Mouse (Mus musculus) heart, embryonic 14.5 days (tissue): ENCODE data around the gene Olfr411. TPM values are rescaled to one million over a fixed set of nuclear protein-coding genes. Genes with fewer than 3 reads are reported as not detected.

ENCODE experiments used
- ATAC-seq: fragments of 200-750 bp; cut with Nextera tagmentation; 2 replicates; pipeline ENCODE4 v1.8.0; 2017; ENCODE audit warnings: low read depth, moderate TSS enrichment; ENCODE audit not compliant: insufficient number of reproducible peaks, insufficient read depth, low FRiP score
- H3K27ac ChIP-seq, 2 experiments: fragments of 200-500 bp in 1 of 2; fragments of 300-500 bp in 1 of 2; sonication (generic) in 1 of 2; replicated peaks in 1 of 2; 2 replicates each; pipeline ENCODE4 v1.5.1; 2012 to 2014; ENCODE audit warnings: low read depth in 2 of 2, low read length in 2 of 2, control low read depth in 1 of 2, mild to moderate bottlenecking in 1 of 2, mixed read lengths in 1 of 2; ENCODE audit not compliant: control insufficient read depth in 1 of 2, insufficient read depth in 1 of 2
- H3K27me3 ChIP-seq: fragments of 300-500 bp; sonication (generic); 2 replicates; pipeline ENCODE4 v1.6.1; 2014; ENCODE audit warnings: mild to moderate bottlenecking, low read length, control low read depth; ENCODE audit not compliant: control insufficient read depth, insufficient read depth
- H3K36me3 ChIP-seq: fragments of 300-500 bp; sonication (generic); 2 replicates; pipeline ENCODE4 v1.6.1; 2014; ENCODE audit warnings: mild to moderate bottlenecking, control low read depth, low read length, mixed read lengths; ENCODE audit not compliant: control insufficient read depth, insufficient read depth
- H3K4me1 ChIP-seq, 2 experiments: fragments of 200-500 bp in 1 of 2; fragments of 300-500 bp in 1 of 2; sonication (generic) in 1 of 2; 2 replicates each; pipeline ENCODE4 v1.6.1; 2012 to 2014; ENCODE audit warnings: low read length in 2 of 2, control low read depth in 1 of 2, mixed read lengths in 1 of 2; ENCODE audit not compliant: control insufficient read depth in 2 of 2, insufficient read depth in 2 of 2
- H3K4me2 ChIP-seq: fragments of 300-500 bp; sonication (generic); 2 replicates; pipeline ENCODE4 v1.6.1; 2014; ENCODE audit warnings: mild to moderate bottlenecking, low read length
- H3K4me3 ChIP-seq, 2 experiments: fragments of 200-500 bp in 1 of 2; fragments of 300-500 bp in 1 of 2; sonication (generic) in 1 of 2; 2 replicates each; pipeline ENCODE4 v1.5.1; 2012 to 2014; ENCODE audit warnings: low read length in 2 of 2, mild to moderate bottlenecking in 2 of 2, control low read depth in 1 of 2, low read depth in 1 of 2, moderate library complexity in 1 of 2; ENCODE audit not compliant: control insufficient read depth in 1 of 2, insufficient read depth in 1 of 2
- H3K9ac ChIP-seq: fragments of 300-500 bp; sonication (generic); 2 replicates; pipeline ENCODE4 v1.6.1; 2014; ENCODE audit warnings: mild to moderate bottlenecking, low read length
- H3K9me3 ChIP-seq: fragments of 300-500 bp; sonication (generic); 2 replicates; pipeline ENCODE4 v1.6.1; 2016; ENCODE audit warnings: low read length, control low read depth; ENCODE audit not compliant: control insufficient read depth
- WGBS: fragments of 180-500 bp; shearing (Covaris S2); extraction: QIAGEN DNeasy Blood & Tissue Kit; methylation state at CpG from one replicate; pipeline ENCODE4 v1.1.7; 2014; 5-methylcytosine and 5-hydroxymethylcytosine counted together
- polyA plus RNA-seq: library from polyadenylated mRNA; unstranded; fragments of >200 nt; fragmentation: Nextera tagmentation; extraction: Ambion mirVana; gene quantifications from 2 replicates; pipeline ENCODE4 v1.2.1, GENCODE M21; 2014

The Olfr411 gene
- not detected in 2 replicates for polyA plus RNA-seq

DNA sequence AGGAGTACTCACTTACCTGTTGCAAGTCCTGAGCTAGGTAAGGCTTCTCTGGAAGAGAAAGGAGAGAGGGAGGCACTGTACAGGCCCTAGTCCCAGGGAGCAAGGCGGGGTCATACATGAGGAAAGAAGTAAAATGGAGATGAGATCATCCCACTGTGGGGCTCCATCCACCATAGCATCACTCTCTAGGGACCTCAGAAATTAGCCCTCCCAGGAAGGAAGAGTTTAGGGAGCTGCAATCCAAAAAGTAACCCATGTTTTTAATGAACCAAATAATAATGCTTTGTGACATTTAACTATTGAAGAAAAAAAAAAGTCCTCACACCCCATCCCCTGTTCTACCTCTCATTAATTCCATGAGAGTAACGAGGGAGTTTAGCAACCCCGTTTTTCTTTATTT lies at the start of gene Olfr411:
Gene Olfr411 (minus strand): TSS at position 101 of the 400 bp plus-strand sequence.
- H3K4me2 ChIP-seq, result no peak within 1 kb of the TSS
- H3K4me1 ChIP-seq, result no peaks in the 10 kb centered on the region
- WGBS, result 79% methylated on average over 3 of the region's 3 CpGs
- H3K36me3 ChIP-seq, result no peaks in the 10 kb centered on the region
- no peak for ATAC-seq
- H3K9me3 ChIP-seq, result no peaks in the 10 kb centered on the region
- H3K27ac ChIP-seq, result no peak within 1 kb of the TSS
- no peaks in the 10 kb centered on the region for H3K27me3 ChIP-seq
- H3K9ac ChIP-seq, result no peak within 1 kb of the TSS
- H3K4me3 ChIP-seq, result no peak within 1 kb of the TSS

DNA sequence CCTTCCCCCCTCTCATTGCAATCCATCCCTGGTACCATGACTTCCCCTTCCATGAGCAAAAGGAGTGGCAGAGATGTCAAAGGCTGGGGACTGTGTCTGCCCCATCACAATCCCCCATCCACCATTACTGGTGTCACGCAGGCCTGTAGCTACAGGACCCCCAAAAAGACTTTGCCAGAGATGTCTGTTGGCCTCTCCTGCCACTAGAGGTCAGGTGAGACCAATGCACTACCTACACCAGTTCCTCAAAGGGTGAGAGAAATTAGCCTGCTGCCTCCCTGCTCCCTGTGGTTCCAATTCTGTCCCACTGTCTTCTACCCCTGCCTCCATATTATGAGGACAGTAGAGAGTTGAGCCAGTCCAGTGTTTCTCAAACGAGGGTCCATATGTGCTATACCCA lies 49.7 kb upstream of the Olfr411 start:
- Histone ChIP-seq H3K4me2 (no peak overlapping the region), H3K27ac (no peak overlapping the region), H3K4me3 (no peak overlapping the region), H3K9me3 (no peaks in the 10 kb centered on the region), H3K4me1 (peaks cover 2 to 10% of the 10 kb centered on the region in 2 experiments; a peak in 3 of 4 replicates), H3K36me3 (no peaks in the 10 kb centered on the region), H3K27me3 (no peaks in the 10 kb centered on the region), H3K9ac (no peak overlapping the region)
- no peak for ATAC-seq
- WGBS, result 42% methylated on average over 2 of the region's 2 CpGs

DNA sequence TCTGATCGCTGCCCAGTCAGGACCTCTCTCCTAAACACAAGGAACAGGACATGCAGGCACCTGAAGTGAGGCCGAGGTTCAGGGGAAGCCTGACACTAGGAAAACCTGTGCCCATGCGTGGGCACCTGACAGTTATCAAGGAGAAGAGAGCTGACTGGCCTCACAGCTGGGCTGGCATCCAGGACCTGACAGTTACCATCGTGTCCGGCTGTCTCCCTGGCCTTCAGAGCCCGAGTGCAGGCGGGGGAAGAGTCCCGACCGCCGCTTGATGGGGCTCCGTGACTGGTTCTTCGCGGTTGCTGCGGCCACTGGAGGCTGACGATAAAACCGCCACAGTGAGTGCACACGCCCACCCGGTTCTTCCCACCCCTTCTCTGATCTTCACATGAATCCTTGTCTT lies 43.1 kb upstream of the Olfr411 start:
- no peak overlapping the region for H3K9ac ChIP-seq
- H3K9me3 ChIP-seq, result no peaks in the 10 kb centered on the region
- H3K27me3 ChIP-seq, result no peaks in the 10 kb centered on the region
- no peak overlapping the region for H3K27ac ChIP-seq
- peaks cover 16% of the 10 kb centered on the region; the same call in 1 of the 2 replicates for H3K36me3 ChIP-seq
- H3K4me1 ChIP-seq, result peaks cover 9 to 23% of the 10 kb centered on the region in 2 experiments
- H3K4me3 ChIP-seq, result no peak overlapping the region
- no peak overlapping the region for H3K4me2 ChIP-seq
- no peak for ATAC-seq
- 78% methylated on average over 18 of the region's 18 CpGs for WGBS

DNA sequence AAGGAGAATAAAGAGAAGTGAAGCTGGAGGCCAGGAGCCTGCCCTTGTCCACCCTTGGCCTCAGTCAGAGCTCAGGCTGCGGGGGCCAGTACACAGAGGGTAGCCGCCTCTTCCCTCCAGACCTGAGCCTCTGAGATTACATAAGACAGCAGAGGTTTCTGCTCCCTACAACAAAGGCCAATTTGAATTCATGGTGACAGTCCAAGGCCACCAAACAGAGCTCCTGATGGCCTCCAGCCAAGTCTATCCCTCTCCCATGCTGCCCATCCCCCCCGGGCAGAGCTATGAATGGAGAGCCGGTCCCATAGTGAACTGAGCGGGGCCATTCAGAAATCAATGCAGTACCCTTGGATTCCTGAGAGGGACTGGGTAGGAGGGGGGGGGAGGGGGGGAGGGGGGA lies 41.0 kb upstream of the Olfr411 start:
- Histone ChIP-seq H3K4me3 (no peak overlapping the region), H3K27ac (no peak overlapping the region), H3K36me3 (peaks cover 16% of the 10 kb centered on the region; the same call in 1 of the 2 replicates), H3K9me3 (no peaks in the 10 kb centered on the region), H3K4me2 (no peak overlapping the region), H3K27me3 (no peaks in the 10 kb centered on the region), H3K4me1 (peaks cover 9 to 23% of the 10 kb centered on the region in 2 experiments), H3K9ac (no peak overlapping the region)
- 45% methylated on average over 5 of the region's 5 CpGs for WGBS
- peak; percentile 49 for ATAC-seq

DNA sequence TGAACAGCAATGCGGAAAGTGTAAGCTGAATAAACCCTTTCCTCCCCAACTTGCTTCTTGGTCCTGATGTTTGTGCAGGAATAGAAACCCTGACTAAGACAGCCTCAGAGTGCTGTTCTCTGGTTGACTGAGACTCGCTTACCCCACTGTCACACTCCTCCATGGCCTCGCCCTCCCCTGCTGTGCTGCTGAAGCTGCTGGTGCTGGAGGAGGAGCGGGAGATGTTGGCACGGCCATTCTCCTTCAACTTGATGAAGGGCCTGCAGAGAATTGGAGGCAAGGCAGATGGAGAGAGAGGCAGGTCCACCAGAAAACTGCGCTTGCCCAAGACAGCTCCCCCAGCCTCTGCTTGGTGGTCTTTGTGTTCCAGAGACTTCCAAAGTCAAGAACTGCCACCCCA lies 40.5 kb upstream of the Olfr411 start:
- no peak overlapping the region for H3K4me2 ChIP-seq
- H3K27ac ChIP-seq, result no peak overlapping the region
- no peaks in the 10 kb centered on the region for H3K9me3 ChIP-seq
- H3K27me3 ChIP-seq, result no peaks in the 10 kb centered on the region
- H3K36me3 ChIP-seq, result peaks cover 16% of the 10 kb centered on the region; the same call in 1 of the 2 replicates
- peaks cover 9 to 23% of the 10 kb centered on the region in 2 experiments for H3K4me1 ChIP-seq
- WGBS, result 78% methylated on average over 6 of the region's 6 CpGs
- no peak overlapping the region for H3K4me3 ChIP-seq
- ATAC-seq, result no peak
- no peak overlapping the region for H3K9ac ChIP-seq

DNA sequence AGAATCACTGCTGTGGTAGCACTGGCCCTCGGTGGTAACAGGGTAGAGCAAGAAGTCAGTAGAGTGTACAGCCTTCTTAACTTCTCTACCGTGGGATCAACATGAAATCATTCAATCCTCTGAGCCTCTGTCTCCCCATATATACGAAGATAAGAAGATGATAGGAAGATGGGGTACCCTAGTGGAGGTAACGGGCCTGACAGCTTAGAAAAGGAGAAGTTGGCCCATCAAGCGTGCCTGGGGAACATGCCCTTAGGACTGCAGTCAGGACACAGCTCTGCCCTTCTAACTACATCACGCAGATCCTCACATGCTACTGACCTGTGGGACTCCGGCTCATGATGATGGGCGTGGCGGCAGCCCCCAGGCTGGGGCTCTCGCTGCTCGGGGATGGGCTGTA lies 39.4 kb upstream of the Olfr411 start:
- H3K27me3 ChIP-seq, result no peaks in the 10 kb centered on the region
- ATAC-seq, result no peak
- no peaks in the 10 kb centered on the region for H3K9me3 ChIP-seq
- H3K4me3 ChIP-seq, result no peak overlapping the region
- no peak overlapping the region for H3K4me2 ChIP-seq
- no peak overlapping the region for H3K27ac ChIP-seq
- H3K36me3 ChIP-seq, result peaks cover 16% of the 10 kb centered on the region; the same call in 1 of the 2 replicates
- peaks cover 11 to 23% of the 10 kb centered on the region in 2 experiments for H3K4me1 ChIP-seq
- 83% methylated on average over 11 of the region's 11 CpGs for WGBS
- H3K9ac ChIP-seq, result no peak overlapping the region

DNA sequence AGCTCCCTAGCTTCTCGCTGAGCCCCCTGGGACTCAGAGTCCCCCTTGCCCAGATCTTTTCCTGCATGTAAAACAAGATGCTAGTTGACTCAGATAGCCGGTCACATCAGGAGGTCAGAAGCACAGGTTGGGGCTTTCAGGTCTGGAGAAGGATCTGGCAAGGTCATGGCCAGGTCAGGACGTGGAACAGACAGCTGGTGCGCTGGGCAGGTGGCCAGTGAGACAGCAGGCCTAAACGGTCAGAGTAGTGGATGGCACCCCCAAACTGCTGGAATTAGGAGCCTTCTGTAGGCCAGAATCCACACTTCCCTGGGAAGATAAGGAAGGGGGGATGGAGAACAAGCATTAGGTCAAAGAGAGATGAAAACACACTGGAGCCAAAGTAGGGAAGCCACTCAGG lies 34.8 kb upstream of the Olfr411 start:
- H3K4me1 ChIP-seq, result peaks cover 7 to 12% of the 10 kb centered on the region in 2 experiments
- no peak for ATAC-seq
- no peak overlapping the region for H3K4me2 ChIP-seq
- H3K27me3 ChIP-seq, result no peaks in the 10 kb centered on the region
- no peak overlapping the region for H3K4me3 ChIP-seq
- H3K36me3 ChIP-seq, result peaks cover 13% of the 10 kb centered on the region; the same call in 1 of the 2 replicates
- no peak overlapping the region for H3K9ac ChIP-seq
- H3K9me3 ChIP-seq, result no peaks in the 10 kb centered on the region
- H3K27ac ChIP-seq, result no peak overlapping the region
- 60% methylated on average over 5 of the region's 5 CpGs for WGBS

DNA sequence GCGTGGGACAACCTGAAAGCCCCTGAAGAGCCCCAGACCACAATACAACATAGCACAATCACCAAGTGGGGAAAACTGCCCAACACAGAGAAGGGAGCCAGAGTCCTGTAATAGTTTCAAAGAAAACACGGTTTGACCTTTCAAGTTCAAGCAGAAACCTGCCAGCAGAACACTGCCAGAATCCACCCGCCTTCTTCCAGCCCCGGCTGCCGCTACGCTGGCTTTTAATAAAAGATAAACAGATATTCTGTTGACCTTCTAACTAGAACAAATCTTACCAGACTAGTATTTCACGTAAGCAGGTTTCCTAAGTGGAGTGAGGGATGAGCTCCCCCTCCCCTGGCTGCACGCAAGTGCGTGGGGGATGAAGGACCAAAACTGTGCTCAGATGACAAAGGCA lies 33.2 kb upstream of the Olfr411 start:
- H3K9me3 ChIP-seq, result no peaks in the 10 kb centered on the region
- no peak overlapping the region for H3K4me3 ChIP-seq
- peak; percentile 18; the same call in 1 of the 2 replicates for ATAC-seq
- no peak overlapping the region for H3K9ac ChIP-seq
- peaks cover 4% of the 10 kb centered on the region; the same call in 1 of the 2 replicates for H3K36me3 ChIP-seq
- whole genome bisulfite sequencing, result 54% methylated on average over 9 of the region's 9 CpGs
- H3K27ac ChIP-seq, result peak overlapping the region in 1 of 2 experiments; percentile 53; a peak in 2 of 4 replicates
- no peaks in the 10 kb centered on the region for H3K27me3 ChIP-seq
- peaks cover 7 to 12% of the 10 kb centered on the region in 2 experiments for H3K4me1 ChIP-seq
- no peak overlapping the region for H3K4me2 ChIP-seq
